Mouse (Mus musculus) midbrain, postnatal 0 days (tissue): ENCODE data around the gene Sp7. TPM values are rescaled to one million over a fixed set of nuclear protein-coding genes. Genes with fewer than 3 reads are reported as not detected.
A peak's percentile ranks its signal among the peaks of the same experiment; 100 is the strongest.
"Not testable (repeated sequence)": the region's sequence is repeated elsewhere in the genome, so short reads cannot be mapped to it uniquely, and the experiment has no call there.

ENCODE experiments used
- ATAC-seq: fragments of 200-750 bp; cut with Nextera tagmentation; 2 replicates; pipeline ENCODE4 v1.8.0; 2017; ENCODE audit warnings: moderate number of reproducible peaks, mild to moderate bottlenecking, moderate TSS enrichment, moderate library complexity; ENCODE audit not compliant: low FRiP score
- DNase-seq: peaks from one replicate; pipeline ENCODE4 v3.0.0-alpha.2; 2015; ENCODE audit warnings: low spot score
- H3K27ac ChIP-seq: fragments of 300-500 bp; sonication (generic); 2 replicates; pipeline ENCODE4 v1.5.1; 2014; ENCODE audit warnings: low read depth, mild to moderate bottlenecking, low read length, mixed read lengths
- H3K27me3 ChIP-seq: fragments of 300-500 bp; sonication (generic); 2 replicates; pipeline ENCODE4 v1.6.1; 2014; ENCODE audit warnings: low read length, control low read depth, mixed read lengths; ENCODE audit not compliant: insufficient read depth
- H3K36me3 ChIP-seq: fragments of 300-500 bp; sonication (generic); 2 replicates; pipeline ENCODE4 v1.6.1; 2014; ENCODE audit warnings: low read length, control low read depth, mixed read lengths; ENCODE audit not compliant: insufficient read depth
- H3K4me1 ChIP-seq: fragments of 300-500 bp; sonication (generic); 2 replicates; pipeline ENCODE4 v1.6.1; 2014; ENCODE audit warnings: mild to moderate bottlenecking, control low read depth, antibody characterized with exemption, low read length, mixed read lengths; ENCODE audit not compliant: insufficient read depth
- H3K4me2 ChIP-seq: fragments of 300-500 bp; sonication (generic); 2 replicates; pipeline ENCODE4 v1.6.1; 2014; ENCODE audit warnings: low read depth, mild to moderate bottlenecking, low read length, mixed read lengths; ENCODE audit not compliant: poor library complexity, severe bottlenecking
- H3K4me3 ChIP-seq: fragments of 300-500 bp; sonication (generic); 2 replicates; pipeline ENCODE4 v1.5.1; 2014; ENCODE audit warnings: low read depth, mild to moderate bottlenecking, low read length, moderate library complexity
- H3K9ac ChIP-seq: fragments of 300-500 bp; sonication (generic); replicated peaks from 2 replicates; pipeline ENCODE4 v1.6.1; 2014; ENCODE audit warnings: mild to moderate bottlenecking, low read length, moderate library complexity, mixed read lengths; ENCODE audit not compliant: poor library complexity, severe bottlenecking
- H3K9me3 ChIP-seq: fragments of 300-500 bp; sonication (generic); 2 replicates; pipeline ENCODE4 v1.6.1; 2016; ENCODE audit warnings: low read length, control low read depth
- CTCF ChIP-seq: IDR thresholded peaks from 2 replicates; pipeline ENCODE4 v1.5.1; 2016; ENCODE audit warnings: antibody characterized with exemption, mild to moderate bottlenecking
- WGBS: fragments of 180-500 bp; shearing (Covaris S2); extraction: QIAGEN DNeasy Blood & Tissue Kit; methylation state at CpG from one replicate; pipeline ENCODE4 v1.1.7; 2014; 5-methylcytosine and 5-hydroxymethylcytosine counted together
- polyA plus RNA-seq: library from polyadenylated mRNA; unstranded; fragments of >200 nt; fragmentation: Nextera tagmentation; extraction: Ambion mirVana; gene quantifications from 2 replicates; pipeline ENCODE4 v1.2.1, GENCODE M21; 2015
- total RNA-seq: library from RNA; depleted of rRNA; stranded (reverse); fragments of >200 nt; gene quantifications from 2 replicates; pipeline ENCODE4 v1.2.3, GENCODE M21; 2014

The Sp7 gene
- total and polyA plus RNA-seq, 2 experiments from 2014 or later = 0.10 to 0.60 TPM

DNA sequence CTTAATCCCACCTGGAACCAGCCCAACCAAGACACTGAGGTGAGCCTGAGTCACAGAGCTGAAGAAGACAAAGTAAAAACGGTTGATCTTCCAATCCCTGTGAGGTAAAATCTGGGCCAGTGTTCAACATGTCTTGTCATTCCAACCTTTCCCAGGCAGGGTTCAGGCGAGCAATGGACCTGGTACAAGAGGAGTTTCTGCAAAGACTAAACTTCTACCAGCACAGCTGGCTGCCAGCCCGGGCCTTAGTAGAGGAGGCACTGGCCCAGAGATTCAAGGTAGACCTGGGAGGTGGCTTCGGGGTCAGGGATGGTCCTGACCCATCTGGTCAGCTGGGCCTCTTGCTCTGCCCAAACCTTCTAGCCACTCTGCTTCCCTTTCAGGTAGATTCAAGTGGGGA lies 30.0 kb downstream of the Sp7 start:
- no peak overlapping the region for H3K4me2 ChIP-seq
- 95% methylated on average over 4 of the region's 4 CpGs for WGBS
- peaks cover 8% of the 10 kb centered on the region; the same call in 1 of the 2 replicates for H3K4me1 ChIP-seq
- TF ChIP-seq CTCF = no peak
- no peak overlapping the region for H3K4me3 ChIP-seq
- H3K36me3 ChIP-seq = peaks cover 49% of the 10 kb centered on the region
- no peaks in the 10 kb centered on the region for H3K27me3 ChIP-seq
- ATAC-seq = no peak
- no peaks in the 10 kb centered on the region for H3K9me3 ChIP-seq
- H3K9ac ChIP-seq = no peak overlapping the region
- DNase-seq = no peak
- H3K27ac ChIP-seq = no peak overlapping the region

DNA sequence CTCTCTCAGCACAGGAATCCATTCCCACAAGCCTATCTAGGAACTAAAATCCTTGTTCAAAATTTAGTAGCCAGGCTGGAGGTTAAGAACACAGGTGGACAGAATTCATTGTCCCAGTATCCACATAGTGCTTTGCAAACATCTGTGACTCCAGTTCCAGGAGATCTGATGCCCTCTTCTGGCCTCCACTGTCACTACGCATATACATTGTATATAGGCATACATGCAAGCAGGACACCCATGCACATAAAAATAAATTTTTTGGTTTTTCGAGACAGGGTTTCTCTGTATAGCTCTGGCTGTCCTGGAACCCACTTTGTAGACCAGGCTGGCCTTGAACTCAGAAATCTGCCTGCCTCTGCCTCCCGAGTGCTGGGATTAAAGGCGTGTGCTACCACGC lies 31.1 kb downstream of the Sp7 start:
- not testable (repeated sequence) for H3K27me3 ChIP-seq, H3K4me1 ChIP-seq, H3K9me3 ChIP-seq, H3K27ac ChIP-seq, H3K9ac ChIP-seq, ATAC-seq, H3K4me3 ChIP-seq, H3K4me2 ChIP-seq
- WGBS = 93% methylated on average over 5 of the region's 5 CpGs
- H3K36me3 ChIP-seq = peaks cover 49% of the 10 kb centered on the region
- peak; percentile 65 for TF ChIP-seq CTCF
- peak; percentile 27 for DNase-seq

DNA sequence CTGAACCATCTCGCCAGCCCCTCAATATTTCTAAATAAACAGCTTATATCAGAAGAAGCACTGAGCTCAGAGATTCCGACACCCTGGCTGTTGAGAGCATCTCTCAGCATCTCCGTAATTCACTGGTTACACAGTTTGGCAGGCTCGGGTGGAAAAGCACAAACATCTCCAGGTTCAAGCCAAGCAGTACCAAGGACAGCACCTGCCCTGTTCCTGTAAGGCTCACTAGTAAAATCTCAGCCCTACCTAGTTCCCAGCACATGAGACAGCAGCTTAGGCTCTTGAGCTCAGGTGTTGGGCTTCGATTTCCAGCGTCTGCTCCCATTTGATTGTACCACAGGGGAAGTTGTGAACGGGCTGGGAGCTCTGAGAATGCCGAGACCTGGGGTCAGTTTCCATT lies 31.7 kb downstream of the Sp7 start:
- Histone ChIP-seq H3K4me3 (no peak overlapping the region), H3K9ac (no peak overlapping the region), H3K4me2 (no peak overlapping the region), H3K9me3 (no peaks in the 10 kb centered on the region), H3K27ac (no peak overlapping the region), H3K4me1 (peaks cover 8% of the 10 kb centered on the region; the same call in 1 of the 2 replicates), H3K27me3 (no peaks in the 10 kb centered on the region), H3K36me3 (peaks cover 49% of the 10 kb centered on the region)
- DNase-seq (no peak), ATAC-seq (no peak)
- 92% methylated on average over 8 of the region's 8 CpGs for WGBS
- no peak for TF ChIP-seq CTCF

DNA sequence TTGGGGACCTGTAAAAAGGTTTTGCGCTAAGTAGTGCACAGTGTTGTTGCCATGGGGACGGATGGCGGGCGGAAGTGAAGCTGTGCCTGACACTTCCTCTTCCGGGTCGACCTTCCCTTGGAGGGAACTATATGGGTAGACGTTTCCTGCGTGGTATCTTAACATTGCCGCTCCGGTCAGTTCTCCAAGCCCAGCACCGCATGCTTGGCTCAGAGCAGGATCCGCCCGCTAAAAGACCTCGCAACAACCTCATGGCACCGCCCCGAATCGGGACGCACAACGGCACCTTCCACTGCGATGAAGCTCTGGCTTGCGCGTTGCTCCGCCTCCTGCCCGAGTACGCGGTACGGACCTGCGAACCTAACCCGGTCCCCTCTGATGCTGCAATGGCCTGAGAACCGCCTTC lies 35.4 kb downstream of the Sp7 start, which contains the start of gene Myg1:
Gene Myg1 (plus strand): TSS at position 100 of the 406 bp plus-strand sequence.
- peaks cover 15% of the 10 kb centered on the region for H3K4me1 ChIP-seq
- peak within 1 kb of the TSS; percentile 47 for H3K27ac ChIP-seq
- WGBS = 0% methylated on average over 30 of the region's 30 CpGs
- H3K27me3 ChIP-seq = no peaks in the 10 kb centered on the region
- H3K9me3 ChIP-seq = no peaks in the 10 kb centered on the region
- no peak for TF ChIP-seq CTCF
- H3K9ac ChIP-seq = peak within 1 kb of the TSS; percentile 76
- peak; percentile 93 for ATAC-seq
- peak within 1 kb of the TSS; percentile 72 for H3K4me3 ChIP-seq
- H3K36me3 ChIP-seq = peaks cover 25% of the 10 kb centered on the region
- peak; percentile 92 for DNase-seq
- peak within 1 kb of the TSS; percentile 71 for H3K4me2 ChIP-seq

DNA sequence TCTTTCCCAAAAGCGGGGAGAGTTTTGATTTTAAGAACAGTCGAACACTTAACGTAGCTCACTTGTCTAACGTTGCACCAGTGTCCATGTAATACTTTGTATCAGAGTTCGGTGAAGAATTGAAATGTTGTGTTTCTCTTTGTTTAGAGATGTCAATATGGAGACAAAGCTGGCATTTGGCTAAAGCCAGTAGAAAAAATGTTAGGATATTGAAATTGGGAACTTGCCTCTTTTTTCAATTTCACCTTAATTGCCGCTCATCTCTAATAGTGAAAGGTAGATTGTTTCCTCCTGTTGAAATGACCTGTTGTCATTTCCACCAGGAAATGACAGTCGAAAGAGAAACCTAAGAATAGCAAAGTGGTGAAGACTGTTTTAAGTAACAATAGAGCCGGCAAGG lies 40.1 kb downstream of the Sp7 start:
- H3K36me3 ChIP-seq = peaks cover 13% of the 10 kb centered on the region; the same call in 1 of the 2 replicates
- ATAC-seq = no peak
- no peak for TF ChIP-seq CTCF

DNA sequence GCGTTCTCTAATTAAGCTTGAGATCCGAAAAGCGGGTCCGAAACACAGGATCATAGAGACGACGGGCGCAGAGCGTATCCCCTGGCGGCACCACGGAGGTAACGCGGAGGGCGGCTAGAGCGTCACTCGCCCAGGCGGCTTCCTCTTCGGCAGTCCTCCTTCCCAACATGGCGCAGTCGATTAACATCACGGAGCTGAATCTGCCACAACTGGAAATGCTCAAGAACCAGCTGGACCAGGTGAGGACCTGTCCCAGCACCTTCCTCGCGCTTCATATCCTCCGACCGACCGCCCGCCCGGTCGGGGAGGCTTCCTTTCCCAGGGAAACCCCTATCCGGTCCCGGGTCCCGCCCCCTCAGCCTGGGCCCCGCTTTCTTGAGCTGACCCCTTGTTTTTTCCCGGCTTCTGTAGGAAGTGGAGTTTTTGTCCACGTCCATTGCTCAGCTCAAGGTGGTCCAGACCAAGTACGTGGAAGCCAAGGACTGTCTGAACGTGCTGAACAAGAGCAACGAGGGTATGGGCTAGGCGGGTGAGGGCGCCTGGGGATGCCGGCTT lies 40.9 kb downstream of the Sp7 start, which contains the start of gene Pfdn5:
Gene Pfdn5 (plus strand): TSS at position 95 of the 555 bp plus-strand sequence.
- Histone ChIP-seq H3K4me1 (peaks cover 8% of the 10 kb centered on the region), H3K27me3 (no peaks in the 10 kb centered on the region), H3K36me3 (peaks cover 13% of the 10 kb centered on the region; the same call in 1 of the 2 replicates), H3K4me3 (peak within 1 kb of the TSS; percentile 69), H3K27ac (peak within 1 kb of the TSS; percentile 67), H3K9me3 (no peaks in the 10 kb centered on the region), H3K9ac (peak within 1 kb of the TSS; percentile 83), H3K4me2 (peak within 1 kb of the TSS; percentile 76)
- peak; percentile 90 for ATAC-seq
- TF ChIP-seq CTCF = peak; percentile 64
- DNase-seq = peak; percentile 89
- WGBS = under 1% methylated on average over 38 of the region's 40 CpGs

More for the DNA sequence above, 40.1 kb downstream of the Sp7 start:
- Histone ChIP-seq H3K9me3 (no peaks in the 10 kb centered on the region), H3K9ac (peak overlapping the region; percentile 83), H3K27me3 (no peaks in the 10 kb centered on the region), H3K4me3 (peak overlapping the region; percentile 69), H3K4me1 (peaks cover 8% of the 10 kb centered on the region), H3K4me2 (peak overlapping the region; percentile 76), H3K27ac (no peak overlapping the region)
- WGBS = 70% methylated on average over 8 of the region's 8 CpGs
- no peak for DNase-seq
